Mouse (Mus musculus) CH12.LX (cell line): ENCODE data around the gene Zfp385c. TPM values are rescaled to one million over a fixed set of nuclear protein-coding genes. Genes with fewer than 3 reads are reported as not detected.

Source experiments
- DNase-seq: peaks from one replicate; pipeline ENCODE4 v3.0.0-alpha.2; 2013; ENCODE audit errors: extremely low read depth
- H3K27ac ChIP-seq: 2 replicates; pipeline ENCODE4 v1.5.1; 2012; ENCODE audit warnings: low read depth, mild to moderate bottlenecking, control low read depth, moderate library complexity; ENCODE audit not compliant: insufficient read depth
- H3K27me3 ChIP-seq: replicated peaks from 2 replicates; pipeline ENCODE3; 2012; ENCODE audit warnings: inconsistent platforms
- H3K36me3 ChIP-seq, 2 experiments: replicated peaks in 1 of 2; 2 replicates each; pipeline versions ENCODE3 to v1.6.1; 2012; ENCODE audit warnings: inconsistent platforms in 1 of 2, low read length in 1 of 2, mild to moderate bottlenecking in 1 of 2, mixed read lengths in 1 of 2, moderate library complexity in 1 of 2; ENCODE audit not compliant: control insufficient read depth in 1 of 2, insufficient read depth in 1 of 2
- H3K4me1 ChIP-seq, 2 experiments: 2 replicates each; pipeline ENCODE4 v1.6.1; 2012; ENCODE audit warnings: inconsistent platforms in 1 of 2, moderate library complexity in 1 of 2; ENCODE audit not compliant: insufficient read depth in 2 of 2, control insufficient read depth in 1 of 2
- H3K4me2 ChIP-seq: 2 replicates; pipeline ENCODE4 v1.6.1; 2012; ENCODE audit warnings: low read depth, mild to moderate bottlenecking, control low read depth; ENCODE audit not compliant: poor library complexity, insufficient read depth, severe bottlenecking
- H3K4me3 ChIP-seq, 3 experiments: fragments of 150-350 bp in 1 of 3; sonication (generic) in 1 of 3; replicated peaks in 1 of 3; 2 replicates each; pipeline versions ENCODE3 to v1.5.1; 2011 to 2012; ENCODE audit warnings: low read depth in 2 of 3, low read length in 2 of 3, mild to moderate bottlenecking in 2 of 3, moderate library complexity in 2 of 3, control low read depth in 1 of 3, improper control_type of control experiment in 1 of 3, inconsistent platforms in 1 of 3, mixed read lengths in 1 of 3; ENCODE audit not compliant: poor library complexity in 1 of 3
- H3K79me2 ChIP-seq: replicated peaks from 2 replicates; pipeline ENCODE4 v1.6.1; 2012; ENCODE audit warnings: mild to moderate bottlenecking, moderate library complexity; ENCODE audit not compliant: control insufficient read depth, poor library complexity, insufficient read depth, severe bottlenecking; ENCODE audit errors: extremely low read depth
- H3K9ac ChIP-seq: 2 replicates; pipeline ENCODE4 v1.6.1; 2012; ENCODE audit warnings: low read depth, mild to moderate bottlenecking, control low read depth, moderate library complexity; ENCODE audit not compliant: insufficient read depth
- H3K9me3 ChIP-seq: replicated peaks from 2 replicates; pipeline ENCODE3; 2012; ENCODE audit warnings: low read length, inconsistent platforms, mixed read lengths
- CHD2 ChIP-seq: IDR thresholded peaks from 2 replicates; pipeline ENCODE4 v1.6.1; 2011; ENCODE audit warnings: low read length, improper control_type of control experiment
- CTCF ChIP-seq, 2 experiments: IDR thresholded peaks in 1 of 2; conservative IDR thresholded peaks in 1 of 2; 2 replicates each; pipeline ENCODE4 v1.5.1; 2011 to 2012; ENCODE audit warnings: low read depth in 2 of 2, low read length in 2 of 2, improper control_type of control experiment in 1 of 2, inconsistent platforms in 1 of 2, mild to moderate bottlenecking in 1 of 2, moderate library complexity in 1 of 2
- E2F4 ChIP-seq: IDR thresholded peaks from 2 replicates; pipeline ENCODE4 v1.6.1; 2011; ENCODE audit warnings: low read depth, low read length, improper control_type of control experiment; ENCODE audit not compliant: insufficient replicate concordance
- ELF1 ChIP-seq: IDR thresholded peaks from 2 replicates; pipeline ENCODE4 v1.6.1; 2014; ENCODE audit warnings: low read depth, mild to moderate bottlenecking, inconsistent platforms, low read length, improper control_type of control experiment
- EP300 ChIP-seq: IDR thresholded peaks from 2 replicates; pipeline ENCODE4 v1.6.1; 2011; ENCODE audit warnings: low read length, improper control_type of control experiment
- GABPA ChIP-seq: IDR thresholded peaks from 2 replicates; pipeline ENCODE4 v1.6.1; 2012; ENCODE audit warnings: low read depth, low read length, improper control_type of control experiment, inconsistent platforms; ENCODE audit not compliant: insufficient replicate concordance
- HCFC1 ChIP-seq: IDR thresholded peaks from 2 replicates; pipeline ENCODE4 v1.6.1; 2012; ENCODE audit warnings: low read depth, mild to moderate bottlenecking, inconsistent platforms, low read length, improper control_type of control experiment
- JUN ChIP-seq: IDR thresholded peaks from 2 replicates; pipeline ENCODE4 v1.6.1; 2011; ENCODE audit warnings: low read depth, mild to moderate bottlenecking, low read length, improper control_type of control experiment, moderate library complexity; ENCODE audit not compliant: insufficient read depth
- JUND ChIP-seq: conservative IDR thresholded peaks from 2 replicates; pipeline ENCODE4 v1.6.1; 2011; ENCODE audit warnings: low read depth, low read length, improper control_type of control experiment
- KAT2A ChIP-seq: IDR thresholded peaks from 2 replicates; pipeline ENCODE4 v1.6.1; 2012; ENCODE audit warnings: low read length, improper control_type of control experiment, inconsistent platforms; ENCODE audit not compliant: insufficient replicate concordance
- MAFK ChIP-seq: IDR thresholded peaks from 2 replicates; pipeline ENCODE4 v1.6.1; 2011; ENCODE audit warnings: low read length, improper control_type of control experiment; ENCODE audit not compliant: insufficient replicate concordance
- MYC ChIP-seq: IDR thresholded peaks from 2 replicates; pipeline ENCODE4 v1.6.1; 2011; ENCODE audit warnings: low read depth, mild to moderate bottlenecking, improper control_type of control experiment, low read length
- NELFE ChIP-seq: IDR thresholded peaks from 2 replicates; pipeline ENCODE4 v1.6.1; 2011; ENCODE audit warnings: low read depth, low read length, improper control_type of control experiment
- NRF1 ChIP-seq: IDR thresholded peaks from 2 replicates; pipeline ENCODE4 v1.6.1; 2014; ENCODE audit warnings: low read depth, mild to moderate bottlenecking, inconsistent platforms, low read length, improper control_type of control experiment, moderate library complexity
- PAX5 ChIP-seq: IDR thresholded peaks from 2 replicates; pipeline ENCODE4 v1.6.1; 2012; ENCODE audit warnings: low read length, inconsistent platforms, mixed read lengths
- RAD21 ChIP-seq: IDR thresholded peaks from 2 replicates; pipeline ENCODE4 v1.6.1; 2011; ENCODE audit warnings: low read depth, mild to moderate bottlenecking, low read length, improper control_type of control experiment, moderate library complexity
- RCOR1 ChIP-seq: conservative IDR thresholded peaks from 2 replicates; pipeline ENCODE4 v1.6.1; 2012; ENCODE audit warnings: low read depth, mild to moderate bottlenecking, inconsistent platforms, low read length, improper control_type of control experiment
- SMC3 ChIP-seq: IDR thresholded peaks from 2 replicates; pipeline ENCODE4 v1.6.1; 2011; ENCODE audit warnings: low read depth, low read length, improper control_type of control experiment
- TBP ChIP-seq: conservative IDR thresholded peaks from 2 replicates; pipeline ENCODE4 v1.6.1; 2011; ENCODE audit warnings: low read depth, low read length, improper control_type of control experiment
- TCF12 ChIP-seq: IDR thresholded peaks from 2 replicates; pipeline ENCODE4 v1.6.1; 2014; ENCODE audit warnings: low read depth, mild to moderate bottlenecking, inconsistent platforms, low read length, improper control_type of control experiment
- USF1 ChIP-seq: IDR thresholded peaks from 2 replicates; pipeline ENCODE4 v1.6.1; 2014; ENCODE audit warnings: low read depth, mild to moderate bottlenecking, inconsistent platforms, low read length, improper control_type of control experiment
- ZC3H11A ChIP-seq: IDR thresholded peaks from 2 replicates; pipeline ENCODE4 v1.6.1; 2012; ENCODE audit warnings: low read depth, mild to moderate bottlenecking, inconsistent platforms, low read length, improper control_type of control experiment
- ZKSCAN1 ChIP-seq: IDR thresholded peaks from 2 replicates; pipeline ENCODE4 v1.6.1; 2012; ENCODE audit warnings: low read depth, inconsistent platforms, low read length, improper control_type of control experiment, borderline replicate concordance
- ZMIZ1 ChIP-seq: IDR thresholded peaks from 2 replicates; pipeline ENCODE4 v1.6.1; 2012; ENCODE audit warnings: low read depth, mild to moderate bottlenecking, inconsistent platforms, low read length, improper control_type of control experiment
- dilution Hi-C: fragments of 300-500 bp; cut with MboI; formaldehyde crosslinking; loops from 2 replicates; pipeline ENCODE4 v1.14.3; 2020; ENCODE audit warnings: low sequenced_read_pairs; ENCODE audit not compliant: extremely low pct_unique_long_range_greater_than_20kb, extremely low pct_ligation_motif_present
- in situ Hi-C: fragments of 300-500 bp; cut with MboI; formaldehyde crosslinking; loops from 3 replicates; pipeline ENCODE4 v1.14.3; 2019; ENCODE audit warnings: low sequenced_read_pairs, low pct_ligation_motif_present, low pct_unique_long_range_greater_than_20kb, mixed read lengths
- polyA plus RNA-seq: library from polyadenylated mRNA; unstranded; fragments of >175 nt; gene quantifications from 2 replicates; pipeline ENCODE4 v1.2.1, GENCODE M21; 2012; ENCODE audit warnings: low read depth; ENCODE audit not compliant: insufficient read length
- total RNA-seq, 2 experiments: library from RNA; depleted of rRNA; stranded (reverse); fragments of 300-350 nt in 1 of 2; fragments of >200 nt in 1 of 2; gene quantifications; 2 replicates each; pipeline ENCODE4 v1.2.3; 2012 to 2014

The Zfp385c gene
- total RNA-seq (2012; rRNA removed) (0.04 and 0.08 TPM in 2 replicates), total RNA-seq (2014; rRNA removed) (not detected in 2 replicates), polyA plus RNA-seq (0.14 and 0.15 TPM in 2 replicates)

DNA sequence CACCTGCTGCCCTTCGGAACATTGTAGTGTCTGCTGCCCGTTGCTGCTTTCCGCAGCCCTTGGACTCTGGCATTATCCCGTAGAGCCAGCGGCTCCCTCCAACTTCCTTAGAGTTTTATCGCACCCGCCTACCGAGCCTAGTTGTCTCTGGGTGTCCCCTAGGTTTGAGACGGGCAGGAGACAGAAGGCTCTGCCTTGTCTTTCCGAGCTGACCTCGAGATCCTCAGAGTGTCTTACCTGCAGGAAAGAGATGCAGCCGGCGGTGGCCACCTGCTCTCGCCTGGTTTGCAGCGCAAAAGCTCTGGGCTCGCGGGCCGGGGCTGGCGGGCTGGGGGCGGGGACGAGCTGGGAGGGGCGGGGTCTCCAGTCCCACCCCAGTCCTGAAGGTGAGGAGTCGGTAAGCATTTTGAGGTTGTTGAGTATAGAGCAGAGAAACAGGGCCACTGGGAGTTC lies at the start of gene Zfp385c:
Zfp385c (minus strand) TSS at position 292 of the 453 bp plus-strand sequence.
- Histone ChIP-seq H3K36me3 (peaks cover 0 to 26% of the 10 kb centered on the region in 2 experiments), H3K27me3 (no peaks in the 10 kb centered on the region), H3K9me3 (no peaks in the 10 kb centered on the region), H3K4me1 (peaks cover 0 to 11% of the 10 kb centered on the region in 2 experiments; a peak in 2 of 4 replicates), H3K4me2 (no peak within 1 kb of the TSS), H3K79me2 (no peaks in the 10 kb centered on the region), H3K27ac (no peak within 1 kb of the TSS), H3K9ac (no peak within 1 kb of the TSS), H3K4me3 (no peak within 1 kb of the TSS)
- DNase-seq: no peak
- dilution Hi-C loops (no loop called here), in situ Hi-C loops (no loop called here)
- TF ChIP-seq MAFK: no peak
- TF ChIP-seq CTCF (conservative IDR thresholded peaks at IDR 0.05 in 1 of 2, IDR thresholded peaks at IDR 0.05 in 1 of 2; ENCODE audit: low read depth in 2 of 2, low read length in 2 of 2): no peak
- no peak for TF ChIP-seq RCOR1
- no peak for TF ChIP-seq TCF12
- no peak for TF ChIP-seq JUND
- no peak for TF ChIP-seq NRF1
- TF ChIP-seq ZMIZ1: no peak
- no peak for TF ChIP-seq ELF1
- TF ChIP-seq CHD2: no peak
- no peak for TF ChIP-seq KAT2A
- TF ChIP-seq E2F4: no peak
- TF ChIP-seq MYC: no peak
- TF ChIP-seq GABPA: no peak
- TF ChIP-seq RAD21: no peak

DNA sequence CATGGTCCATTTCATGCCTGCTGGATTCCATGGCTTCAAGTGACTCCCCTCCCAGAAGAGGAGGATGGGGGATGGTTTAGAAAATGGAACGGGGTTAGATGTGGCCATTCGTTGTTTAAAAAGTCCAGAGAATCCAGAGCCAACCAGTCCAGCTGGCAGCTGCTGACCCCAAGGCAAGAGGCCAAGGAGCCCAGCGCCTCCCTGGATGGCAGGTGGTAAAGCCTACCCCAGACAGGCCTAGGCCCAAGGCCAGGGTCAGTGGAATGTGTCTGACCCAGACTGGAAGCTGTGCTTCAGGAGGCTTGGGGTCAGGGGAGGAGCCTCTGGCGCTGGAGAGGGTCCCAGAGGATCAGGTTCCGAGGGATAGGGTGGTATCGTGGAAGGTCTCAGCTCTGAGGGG lies 49.1 kb upstream of the Zfp385c start:
- dilution Hi-C loops: no loop called here

More for the DNA sequence above, 49.1 kb upstream of the Zfp385c start:
- Histone ChIP-seq H3K4me1 (peaks cover 3 to 17% of the 10 kb centered on the region in 2 experiments; a peak in 3 of 4 replicates), H3K9ac (no peak overlapping the region), H3K4me2 (no peak overlapping the region), H3K79me2 (peaks cover 16% of the 10 kb centered on the region), H3K4me3 (no peak overlapping the region), H3K27ac (no peak overlapping the region), H3K9me3 (no peaks in the 10 kb centered on the region), H3K27me3 (no peaks in the 10 kb centered on the region), H3K36me3 (peaks cover 6 to 52% of the 10 kb centered on the region in 2 experiments)
- in situ Hi-C loops: no loop called here
- DNase-seq: no peak
- no peak for TF ChIP-seq TCF12
- no peak for TF ChIP-seq CTCF (conservative IDR thresholded peaks at IDR 0.05 in 1 of 2, IDR thresholded peaks at IDR 0.05 in 1 of 2; ENCODE audit: low read depth in 2 of 2, low read length in 2 of 2)
- no peak for TF ChIP-seq SMC3
- no peak for TF ChIP-seq ZC3H11A
- no peak for TF ChIP-seq TBP
- TF ChIP-seq HCFC1: no peak
- no peak for TF ChIP-seq ZKSCAN1
- no peak for TF ChIP-seq RAD21
- no peak for TF ChIP-seq NELFE
- no peak for TF ChIP-seq JUN
- TF ChIP-seq JUND: no peak
- TF ChIP-seq USF1: no peak
- no peak for TF ChIP-seq MYC
- no peak for TF ChIP-seq PAX5
- no peak for TF ChIP-seq EP300
